Mouse (Mus musculus) limb, embryonic 10.5 days (tissue): ENCODE data around the gene Galm. TPM values are rescaled to one million over a fixed set of nuclear protein-coding genes. Genes with fewer than 3 reads are reported as not detected.

Experiments
- DNase-seq: peaks from one replicate; pipeline ENCODE4 v3.0.0-alpha.2; 2017; ENCODE audit warnings: low spot score
- H3K27ac ChIP-seq: fragments of 300-500 bp; sonication (generic); 2 replicates; pipeline ENCODE4 v1.5.1; 2016; ENCODE audit warnings: mild to moderate bottlenecking
- H3K27me3 ChIP-seq: fragments of 300-500 bp; sonication (generic); 2 replicates; pipeline ENCODE4 v1.6.1; 2016; ENCODE audit warnings: low read depth, mild to moderate bottlenecking; ENCODE audit not compliant: poor library complexity, severe bottlenecking
- H3K36me3 ChIP-seq: fragments of 300-500 bp; sonication (generic); 2 replicates; pipeline ENCODE4 v1.6.1; 2016; ENCODE audit warnings: mild to moderate bottlenecking, moderate library complexity
- H3K4me1 ChIP-seq: fragments of 300-500 bp; sonication (generic); 2 replicates; pipeline ENCODE4 v1.6.1; 2016
- H3K4me3 ChIP-seq: fragments of 300-500 bp; sonication (generic); 2 replicates; pipeline ENCODE4 v1.5.1; 2016; ENCODE audit warnings: mild to moderate bottlenecking, moderate library complexity
- H3K9me3 ChIP-seq: fragments of 300-500 bp; sonication (generic); replicated peaks from 2 replicates; pipeline ENCODE4 v1.6.1; 2016; ENCODE audit warnings: mild to moderate bottlenecking
- WGBS: fragments of 180-500 bp; shearing (Covaris S2); methylation state at CpG from one replicate; pipeline ENCODE4 v1.1.7; 2016; 5-methylcytosine and 5-hydroxymethylcytosine counted together
- polyA plus RNA-seq: library from polyadenylated mRNA; unstranded; fragments of >200 nt; fragmentation: Nextera tagmentation; extraction: Ambion mirVana; gene quantifications from 2 replicates; pipeline ENCODE4 v1.2.1, GENCODE M21; 2016

The Galm gene
- 11.5 and 12.8 TPM in 2 replicates for polyA plus RNA-seq

- peak; percentile 59 for DNase-seq
- Histone ChIP-seq H3K4me3 (peak within 1 kb of the TSS; percentile 65), H3K4me1 (peaks cover 11% of the 10 kb centered on the region), H3K36me3 (no peaks in the 10 kb centered on the region), H3K27me3 (no peaks in the 10 kb centered on the region), H3K9me3 (no peaks in the 10 kb centered on the region), H3K27ac (peak within 1 kb of the TSS; percentile 85)
- 9% methylated on average over 30 of the region's 30 CpGs for WGBS
These were observed at the start of gene Galm for GRCm38 (mm10) chr17:80127331-80128251. Gene Galm (plus strand): TSS chr17:80127471.

- Histone ChIP-seq H3K9me3 (no peaks in the 10 kb centered on the region), H3K4me3 (no peak overlapping the region), H3K4me1 (no peaks in the 10 kb centered on the region), H3K27ac (no peak overlapping the region), H3K27me3 (no peaks in the 10 kb centered on the region), H3K36me3 (no peaks in the 10 kb centered on the region)
- WGBS: 91% methylated on average over 4 of the region's 4 CpGs
- DNase-seq: no peak
These were observed 48.5 kb upstream of the Galm start for GRCm38 (mm10) chr17:80078726-80079125.

GRCm38 (mm10) chr17:80083223-80083622 is 44.0 kb upstream of the Galm start:
- no peaks in the 10 kb centered on the region for H3K9me3 ChIP-seq
- H3K4me3 ChIP-seq: no peak overlapping the region
- WGBS: 84% methylated on average over 6 of the region's 6 CpGs

GRCm38 (mm10) chr17:80084424-80084823 is 42.8 kb upstream of the Galm start:
- 85% methylated on average over 9 of the region's 9 CpGs for WGBS
- no peaks in the 10 kb centered on the region for H3K36me3 ChIP-seq
- no peaks in the 10 kb centered on the region for H3K4me1 ChIP-seq
- no peak overlapping the region for H3K27ac ChIP-seq
- no peaks in the 10 kb centered on the region for H3K27me3 ChIP-seq
- DNase-seq: no peak
- no peak overlapping the region for H3K4me3 ChIP-seq
- H3K9me3 ChIP-seq: no peaks in the 10 kb centered on the region

More at GRCm38 (mm10) chr17:80083223-80083622, 44.0 kb upstream of the Galm start:
- no peaks in the 10 kb centered on the region for H3K36me3 ChIP-seq
- H3K4me1 ChIP-seq: no peaks in the 10 kb centered on the region
- DNase-seq: no peak
- H3K27me3 ChIP-seq: no peaks in the 10 kb centered on the region
- no peak overlapping the region for H3K27ac ChIP-seq

GRCm38 (mm10) chr17:80086591-80086990 is 40.7 kb upstream of the Galm start:
- WGBS: 94% methylated on average over 11 of the region's 11 CpGs
- Histone ChIP-seq H3K4me3 (no peak overlapping the region), H3K4me1 (no peaks in the 10 kb centered on the region), H3K36me3 (no peaks in the 10 kb centered on the region), H3K27ac (no peak overlapping the region), H3K27me3 (no peaks in the 10 kb centered on the region), H3K9me3 (no peaks in the 10 kb centered on the region)
- no peak for DNase-seq

- Histone ChIP-seq H3K4me1 (no peaks in the 10 kb centered on the region), H3K27ac (no peak overlapping the region), H3K27me3 (no peaks in the 10 kb centered on the region), H3K4me3 (no peak overlapping the region), H3K9me3 (no peaks in the 10 kb centered on the region), H3K36me3 (no peaks in the 10 kb centered on the region)
- 86% methylated on average over 3 of the region's 3 CpGs for WGBS
- DNase-seq: no peak
These were observed 39.1 kb upstream of the Galm start for GRCm38 (mm10) chr17:80088168-80088567.

GRCm38 (mm10) chr17:80090551-80090950 is 36.7 kb upstream of the Galm start:
- no peak for DNase-seq
- 89% methylated on average over 4 of the region's 4 CpGs for WGBS
- Histone ChIP-seq H3K27ac (no peak overlapping the region), H3K9me3 (no peaks in the 10 kb centered on the region), H3K4me1 (peaks cover 6% of the 10 kb centered on the region), H3K27me3 (no peaks in the 10 kb centered on the region), H3K4me3 (no peak overlapping the region), H3K36me3 (no peaks in the 10 kb centered on the region)

GRCm38 (mm10) chr17:80091879-80092549 is 35.3 kb upstream of the Galm start:
- Histone ChIP-seq H3K36me3 (no peaks in the 10 kb centered on the region), H3K4me1 (peaks cover 17% of the 10 kb centered on the region), H3K9me3 (no peaks in the 10 kb centered on the region), H3K4me3 (no peak overlapping the region), H3K27me3 (no peaks in the 10 kb centered on the region), H3K27ac (no peak overlapping the region)
- no peak for DNase-seq
- 65% methylated on average over 6 of the region's 6 CpGs for WGBS

GRCm38 (mm10) chr17:80095254-80095899 is 31.9 kb upstream of the Galm start:
- H3K4me1 ChIP-seq: peaks cover 17% of the 10 kb centered on the region
- no peaks in the 10 kb centered on the region for H3K27me3 ChIP-seq
- H3K4me3 ChIP-seq: peak overlapping the region; percentile 24; the same call in 1 of the 2 replicates
- H3K27ac ChIP-seq: peak overlapping the region; percentile 32; the same call in 1 of the 2 replicates
- 88% methylated on average over 9 of the region's 9 CpGs for WGBS
- DNase-seq: no peak
- no peaks in the 10 kb centered on the region for H3K36me3 ChIP-seq
- H3K9me3 ChIP-seq: no peaks in the 10 kb centered on the region

GRCm38 (mm10) chr17:80096043-80096719 is 31.1 kb upstream of the Galm start:
- peak overlapping the region; percentile 32; the same call in 1 of the 2 replicates for H3K27ac ChIP-seq
- 16% methylated on average over 20 of the region's 20 CpGs for WGBS
- peak; percentile 65 for DNase-seq
- H3K27me3 ChIP-seq: no peaks in the 10 kb centered on the region
- no peaks in the 10 kb centered on the region for H3K36me3 ChIP-seq
- peaks cover 17% of the 10 kb centered on the region for H3K4me1 ChIP-seq
- H3K4me3 ChIP-seq: peak overlapping the region; percentile 24
- H3K9me3 ChIP-seq: no peaks in the 10 kb centered on the region

- Histone ChIP-seq H3K27ac (no peak overlapping the region), H3K36me3 (no peaks in the 10 kb centered on the region), H3K27me3 (no peaks in the 10 kb centered on the region), H3K9me3 (no peaks in the 10 kb centered on the region), H3K4me1 (peaks cover 17% of the 10 kb centered on the region), H3K4me3 (no peak overlapping the region)
- WGBS: 92% methylated on average over 8 of the region's 8 CpGs
- DNase-seq: no peak
These were observed 30.6 kb upstream of the Galm start for GRCm38 (mm10) chr17:80096720-80097114.

GRCm38 (mm10) chr17:80097221-80097620 is 30.1 kb upstream of the Galm start:
- no peaks in the 10 kb centered on the region for H3K27me3 ChIP-seq
- H3K9me3 ChIP-seq: no peaks in the 10 kb centered on the region
- WGBS: 80% methylated on average over 2 of the region's 2 CpGs
- no peaks in the 10 kb centered on the region for H3K36me3 ChIP-seq
- no peak overlapping the region for H3K27ac ChIP-seq
- peaks cover 17% of the 10 kb centered on the region for H3K4me1 ChIP-seq
- DNase-seq: no peak
- no peak overlapping the region for H3K4me3 ChIP-seq
